Mouse (Mus musculus) forebrain, embryonic 16.5 days (tissue): Measurements from ENCODE around the gene Myrf. TPM values are rescaled to one million over a fixed set of nuclear protein-coding genes. Genes with fewer than 3 reads are reported as not detected.

ENCODE experiments used
- ATAC-seq: fragments of 200-750 bp; cut with Nextera tagmentation; 2 replicates; pipeline ENCODE4 v1.8.0; 2017; ENCODE audit warnings: mild to moderate bottlenecking, moderate library complexity
- H3K27ac ChIP-seq: fragments of 300-500 bp; sonication (generic); 2 replicates; pipeline ENCODE4 v1.5.1; 2014; ENCODE audit warnings: low read length, control low read depth
- H3K27me3 ChIP-seq: fragments of 300-500 bp; sonication (generic); replicated peaks from 2 replicates; pipeline ENCODE4 v1.6.1; 2014; ENCODE audit warnings: low read length; ENCODE audit not compliant: control insufficient read depth, insufficient read depth
- H3K36me3 ChIP-seq: fragments of 300-500 bp; sonication (generic); 2 replicates; pipeline ENCODE4 v1.6.1; 2014; ENCODE audit not compliant: control insufficient read depth, insufficient read depth
- H3K4me1 ChIP-seq: fragments of 300-500 bp; sonication (generic); replicated peaks from 2 replicates; pipeline ENCODE4 v1.6.1; 2014; ENCODE audit warnings: low read length; ENCODE audit not compliant: control insufficient read depth, insufficient read depth
- H3K4me2 ChIP-seq: fragments of 300-500 bp; sonication (generic); 2 replicates; pipeline ENCODE4 v1.6.1; 2014; ENCODE audit warnings: mild to moderate bottlenecking, low read length, control low read depth
- H3K4me3 ChIP-seq: fragments of 300-500 bp; sonication (generic); replicated peaks from 2 replicates; pipeline ENCODE4 v1.5.1; 2014; ENCODE audit warnings: mild to moderate bottlenecking, low read length, control low read depth
- H3K9ac ChIP-seq: fragments of 300-500 bp; sonication (generic); replicated peaks from 2 replicates; pipeline ENCODE4 v1.6.1; 2014; ENCODE audit warnings: low read depth, low read length, control low read depth
- H3K9me3 ChIP-seq: fragments of 300-500 bp; sonication (generic); 2 replicates; pipeline ENCODE4 v1.6.1; 2016; ENCODE audit warnings: low read length; ENCODE audit not compliant: control insufficient read depth
- WGBS: fragments of 180-500 bp; shearing (Covaris S2); extraction: QIAGEN DNeasy Blood & Tissue Kit; methylation state at CpG from one replicate; pipeline ENCODE4 v1.1.7; 2014; 5-methylcytosine and 5-hydroxymethylcytosine counted together
- polyA plus RNA-seq: library from polyadenylated mRNA; unstranded; fragments of >200 nt; fragmentation: Nextera tagmentation; extraction: Ambion mirVana; gene quantifications from 2 replicates; pipeline ENCODE4 v1.2.1, GENCODE M21; 2015

The Myrf gene
- 0.29 and 0.30 TPM in 2 replicates for polyA plus RNA-seq

DNA sequence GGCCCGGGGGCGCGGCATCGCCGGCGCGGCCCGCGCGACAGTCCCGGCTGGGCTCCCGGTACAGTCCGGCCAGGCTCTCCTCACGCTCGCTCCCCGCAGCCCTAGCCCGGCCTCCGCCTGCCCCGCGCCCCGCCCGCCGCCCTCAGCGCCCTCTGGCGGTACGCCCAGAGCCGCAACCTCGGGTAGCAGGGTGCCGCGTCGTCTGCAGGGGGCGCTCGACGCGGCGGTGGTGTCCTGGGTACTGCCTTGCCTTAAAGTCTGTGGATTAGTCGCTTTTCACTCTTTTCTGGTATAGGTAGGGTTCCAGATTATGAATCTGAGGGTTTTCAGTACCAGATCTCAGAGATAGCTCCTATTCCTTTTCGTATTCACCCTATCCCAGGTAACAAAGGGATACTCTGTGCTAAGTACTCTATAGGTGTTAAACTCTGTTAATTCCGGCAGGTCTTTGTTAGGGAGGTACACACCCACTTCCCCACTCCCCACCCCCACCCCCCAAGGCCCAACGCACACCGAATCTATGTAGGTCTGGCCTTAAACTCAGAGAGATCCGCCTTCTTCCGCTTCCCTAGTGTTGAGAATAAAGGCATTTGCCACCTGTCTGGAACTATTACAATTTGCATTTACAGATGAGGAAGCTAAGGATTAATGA, at the start of gene Myrf:
Myrf (minus strand) TSS at position 95 of the 652 bp plus-strand sequence.
- Histone ChIP-seq H3K9ac (peak within 1 kb of the TSS; percentile 59), H3K27ac (no peak within 1 kb of the TSS), H3K36me3 (no peaks in the 10 kb centered on the region), H3K4me2 (peak within 1 kb of the TSS; percentile 70), H3K4me3 (peak within 1 kb of the TSS; percentile 45), H3K27me3 (peaks cover 6% of the 10 kb centered on the region), H3K9me3 (no peaks in the 10 kb centered on the region), H3K4me1 (peaks cover 5% of the 10 kb centered on the region)
- WGBS = 7% methylated on average over 43 of the region's 43 CpGs
- ATAC-seq = peak; percentile 80

DNA sequence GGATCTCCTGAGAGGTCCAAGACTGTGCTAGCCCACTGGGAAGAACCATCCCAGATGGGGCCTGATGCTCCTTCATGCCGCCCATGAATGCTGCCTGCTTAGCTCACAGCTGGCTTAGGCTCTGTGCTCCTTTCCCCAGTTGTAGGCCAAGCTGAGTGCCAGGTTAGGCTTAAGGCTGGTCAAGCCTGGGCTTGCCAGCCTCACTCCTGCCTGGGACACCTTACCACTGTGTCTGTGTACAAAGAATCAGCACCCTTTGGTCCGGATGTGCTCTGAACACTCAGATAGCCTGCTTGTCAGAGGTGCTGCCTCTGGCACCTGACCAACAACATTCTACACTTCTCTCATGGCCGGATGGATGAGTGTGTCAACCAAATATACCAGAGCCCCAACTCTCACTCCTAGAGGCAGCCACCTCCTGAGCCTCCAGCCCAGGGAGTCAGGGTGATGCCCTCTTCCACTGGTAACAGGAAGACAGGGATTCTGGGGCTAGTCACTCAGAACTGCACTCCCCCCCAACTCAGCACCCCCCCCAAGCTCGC, 49.1 kb upstream of the Myrf start:
- no peaks in the 10 kb centered on the region for H3K36me3 ChIP-seq
- ATAC-seq = no peak
- no peak overlapping the region for H3K27ac ChIP-seq
- no peak overlapping the region for H3K4me2 ChIP-seq
- no peaks in the 10 kb centered on the region for H3K9me3 ChIP-seq
- no peaks in the 10 kb centered on the region for H3K27me3 ChIP-seq
- WGBS = 87% methylated on average over 4 of the region's 4 CpGs
- no peak overlapping the region for H3K4me3 ChIP-seq
- no peak overlapping the region for H3K9ac ChIP-seq
- peaks cover 8% of the 10 kb centered on the region for H3K4me1 ChIP-seq

DNA sequence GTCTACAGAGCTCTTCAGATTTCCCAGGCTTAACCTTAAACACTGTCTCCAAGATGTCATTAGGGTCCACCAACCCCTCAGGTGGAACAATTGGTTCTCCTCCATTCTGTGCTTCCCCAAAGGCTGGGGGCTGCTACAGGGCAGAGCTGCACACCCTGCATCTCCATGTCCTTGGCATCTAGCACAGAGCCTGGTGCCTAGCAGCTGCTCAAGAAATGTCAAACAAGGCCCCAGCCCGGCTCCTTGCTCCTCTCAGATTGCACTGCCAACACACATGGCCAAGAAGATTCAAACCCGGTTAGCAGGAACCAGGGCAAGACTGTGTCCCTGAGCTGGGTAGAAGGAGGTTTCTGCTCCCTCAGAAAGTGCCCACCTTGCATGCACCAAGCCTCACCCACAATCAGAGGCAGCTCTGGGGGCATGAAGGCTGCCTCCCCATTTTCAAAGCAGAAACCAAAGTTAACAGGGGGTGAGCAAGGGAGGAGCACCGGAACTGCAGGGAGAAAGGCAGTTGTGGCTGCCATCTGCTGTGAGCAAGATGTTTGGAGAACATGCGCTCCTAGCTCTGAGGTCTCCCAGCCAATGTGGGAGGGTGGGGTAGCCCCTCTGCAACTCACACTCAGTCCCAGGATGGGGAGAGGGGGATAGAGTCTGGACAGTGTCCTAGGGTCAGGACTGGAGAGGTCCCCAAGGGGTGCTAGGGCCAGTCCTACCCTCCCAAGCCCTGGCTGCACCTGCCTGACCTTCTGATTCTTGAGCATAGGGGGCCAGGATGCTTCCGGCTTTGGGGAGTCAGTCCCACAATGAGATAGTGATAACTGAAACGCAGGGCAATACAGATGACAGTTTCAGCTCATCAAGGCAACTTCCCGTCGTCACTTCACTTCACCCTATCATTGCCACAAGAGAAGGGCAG, 47.8 kb upstream of the Myrf start:
- H3K4me1 ChIP-seq = peaks cover 3% of the 10 kb centered on the region; the same call in 1 of the 2 replicates
- 0 out of 2 replicates have a peak overlapping the region, but pooled peaks have one; percentile 8 for H3K27ac ChIP-seq
- no peaks in the 10 kb centered on the region for H3K27me3 ChIP-seq
- no peak overlapping the region for H3K9ac ChIP-seq
- H3K36me3 ChIP-seq = no peaks in the 10 kb centered on the region
- no peak overlapping the region for H3K4me2 ChIP-seq
- 82% methylated on average over 8 of the region's 8 CpGs for WGBS
- no peak overlapping the region for H3K4me3 ChIP-seq
- no peak for ATAC-seq
- no peaks in the 10 kb centered on the region for H3K9me3 ChIP-seq

DNA sequence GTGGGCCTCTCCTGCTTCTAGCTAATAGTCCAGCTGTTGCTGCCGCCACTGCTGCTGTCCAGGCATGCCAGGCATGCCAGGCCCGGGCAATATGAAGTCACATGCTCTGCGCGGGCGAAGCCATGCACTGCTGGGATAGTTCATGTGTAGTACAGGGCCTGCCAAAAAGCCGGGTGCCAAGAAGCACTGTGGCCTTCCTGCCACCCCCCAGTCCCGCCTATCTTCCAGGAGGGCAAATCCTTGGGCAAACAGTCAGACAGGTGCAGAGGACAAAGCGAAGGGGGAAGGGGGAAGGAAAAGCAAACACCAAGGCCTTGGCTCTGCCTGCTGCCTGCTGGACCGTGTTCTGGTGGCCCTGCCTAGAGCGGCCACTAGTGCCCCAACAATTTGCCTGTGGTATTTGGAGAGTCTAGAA, 45.9 kb upstream of the Myrf start:
- Histone ChIP-seq H3K27ac (no peak overlapping the region), H3K4me1 (peaks cover 3% of the 10 kb centered on the region; the same call in 1 of the 2 replicates), H3K4me3 (no peak overlapping the region), H3K27me3 (no peaks in the 10 kb centered on the region), H3K9ac (no peak overlapping the region), H3K9me3 (no peaks in the 10 kb centered on the region), H3K36me3 (no peaks in the 10 kb centered on the region), H3K4me2 (no peak overlapping the region)
- 78% methylated on average over 10 of the region's 10 CpGs for WGBS
- ATAC-seq = no peak

DNA sequence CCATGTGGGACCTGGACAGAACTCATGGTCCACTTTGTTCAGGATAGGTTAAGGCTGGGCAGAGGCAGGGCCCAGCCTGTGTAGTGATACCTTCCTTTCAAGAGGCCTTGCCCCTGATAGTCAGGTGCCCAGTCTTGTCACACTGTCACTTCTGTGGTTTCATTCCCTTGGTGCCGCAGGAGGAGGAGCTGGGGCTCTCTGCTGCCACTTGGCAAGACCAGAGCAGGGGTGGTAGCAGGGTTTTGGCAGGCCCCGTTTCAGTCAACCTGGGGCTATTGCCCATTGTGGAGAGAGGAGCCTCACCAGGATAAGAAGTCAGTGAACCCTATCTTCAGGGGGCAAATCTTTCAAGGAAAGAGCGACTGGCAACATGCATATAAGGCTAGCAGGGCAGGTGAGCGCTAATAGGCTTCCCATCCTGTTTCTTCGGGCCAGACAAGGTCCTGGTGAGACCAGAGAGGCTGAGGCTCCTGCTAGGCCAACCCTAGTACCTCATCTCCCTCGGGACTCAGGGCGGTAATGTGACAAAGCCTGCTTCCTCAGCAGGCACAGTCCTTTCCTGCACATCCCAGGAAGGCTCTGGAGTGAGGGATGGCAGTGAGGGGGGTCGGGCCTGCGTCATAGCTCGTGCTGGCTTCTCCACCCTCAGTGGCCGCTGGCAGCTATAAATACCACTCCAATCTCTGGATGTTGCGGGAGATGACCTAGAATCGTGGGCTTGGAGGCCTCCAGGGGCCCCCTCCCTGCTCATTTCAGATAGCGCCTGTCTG, 40.4 kb upstream of the Myrf start:
- H3K27me3 ChIP-seq = no peaks in the 10 kb centered on the region

DNA sequence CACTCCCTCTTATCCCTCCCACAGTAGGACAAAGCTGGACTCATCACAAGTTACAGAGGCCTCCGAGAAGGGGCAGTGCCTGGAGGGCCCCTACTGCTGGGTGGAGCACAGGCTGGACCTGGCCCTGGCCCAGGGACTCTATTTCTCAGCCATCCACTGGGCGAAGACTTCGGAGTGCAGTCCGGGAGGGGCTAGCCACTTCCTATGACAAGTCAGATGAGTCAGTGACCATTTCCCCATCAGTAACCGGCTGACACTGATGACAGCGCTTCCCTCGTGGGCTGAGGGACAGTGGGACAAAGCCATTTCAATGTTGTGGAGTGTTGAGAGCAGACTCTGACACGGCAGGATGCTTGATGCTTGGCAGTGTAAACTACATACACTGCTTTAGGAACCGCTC, 39.1 kb upstream of the Myrf start:
- no peak overlapping the region for H3K9ac ChIP-seq
- no peaks in the 10 kb centered on the region for H3K27me3 ChIP-seq
- H3K27ac ChIP-seq = no peak overlapping the region
- H3K9me3 ChIP-seq = no peaks in the 10 kb centered on the region
- WGBS = 88% methylated on average over 9 of the region's 9 CpGs
- no peak overlapping the region for H3K4me3 ChIP-seq
- ATAC-seq = no peak
- H3K4me2 ChIP-seq = no peak overlapping the region
- H3K36me3 ChIP-seq = no peaks in the 10 kb centered on the region
- H3K4me1 ChIP-seq = peaks cover 28% of the 10 kb centered on the region

More for the DNA sequence above, 40.4 kb upstream of the Myrf start:
- no peaks in the 10 kb centered on the region for H3K36me3 ChIP-seq
- peaks cover 27% of the 10 kb centered on the region for H3K4me1 ChIP-seq
- no peak for ATAC-seq
- H3K27ac ChIP-seq = no peak overlapping the region
- H3K4me2 ChIP-seq = no peak overlapping the region
- H3K4me3 ChIP-seq = no peak overlapping the region
- H3K9me3 ChIP-seq = no peaks in the 10 kb centered on the region
- 74% methylated on average over 14 of the region's 14 CpGs for WGBS
- no peak overlapping the region for H3K9ac ChIP-seq

DNA sequence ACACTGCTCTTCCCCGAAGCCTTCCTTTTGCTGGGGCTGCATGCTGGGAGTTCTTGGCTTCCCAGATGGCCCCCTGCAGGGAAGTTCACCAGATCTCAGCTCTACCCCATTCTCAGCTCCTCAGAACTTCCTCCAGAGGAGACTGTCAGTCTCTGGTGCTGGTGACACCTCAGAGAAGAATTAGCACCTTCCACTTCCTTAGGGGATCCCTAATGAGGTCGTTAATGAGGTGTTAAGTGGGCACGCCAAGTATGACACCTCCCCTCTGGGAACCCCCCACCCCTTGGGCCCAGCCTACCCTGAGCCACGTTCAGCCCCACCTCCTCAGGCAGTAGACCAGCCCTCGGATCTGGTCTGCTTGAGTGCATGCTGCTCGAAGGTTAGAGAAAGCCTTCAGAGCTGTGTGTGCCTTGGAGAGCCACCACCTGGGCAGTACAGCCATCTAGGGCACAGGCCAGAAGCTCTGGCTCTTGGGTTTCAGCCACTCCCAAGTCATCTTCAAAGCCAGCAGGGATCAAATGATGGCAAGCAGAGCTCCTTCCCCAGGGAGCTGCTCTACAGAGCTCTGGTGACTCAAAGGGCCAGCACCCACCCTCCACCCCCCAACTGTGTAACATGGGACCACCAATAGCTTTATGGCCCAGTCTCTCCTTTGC, 38.2 kb upstream of the Myrf start:
- Histone ChIP-seq H3K4me2 (no peak overlapping the region), H3K27ac (no peak overlapping the region), H3K4me1 (peaks cover 28% of the 10 kb centered on the region), H3K4me3 (no peak overlapping the region), H3K9me3 (no peaks in the 10 kb centered on the region), H3K36me3 (no peaks in the 10 kb centered on the region), H3K9ac (no peak overlapping the region), H3K27me3 (no peaks in the 10 kb centered on the region)
- ATAC-seq = peak; percentile 58
- WGBS = 10% methylated on average over 6 of the region's 6 CpGs

DNA sequence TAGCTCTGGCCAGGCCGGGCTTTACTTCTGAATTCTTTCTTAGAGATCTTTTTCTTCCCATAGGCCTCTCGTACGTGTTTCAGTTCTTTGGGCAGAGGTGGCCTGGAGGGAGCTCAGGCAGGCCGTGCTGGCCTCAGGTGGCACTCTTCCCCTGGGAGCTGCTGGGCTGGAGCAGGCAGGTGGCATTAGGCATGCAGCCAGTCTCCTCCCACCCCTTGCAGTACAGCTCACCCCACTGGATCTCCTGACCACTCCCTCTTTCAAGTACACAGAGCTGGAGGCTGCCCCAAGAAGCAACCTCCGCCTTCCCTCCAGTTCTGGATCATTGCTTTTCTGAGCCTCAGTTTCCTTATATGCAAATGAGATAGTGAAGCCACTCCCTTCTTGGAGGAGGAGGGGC, 37.2 kb upstream of the Myrf start:
- peaks cover 36% of the 10 kb centered on the region for H3K4me1 ChIP-seq
- no peak for ATAC-seq
- no peaks in the 10 kb centered on the region for H3K36me3 ChIP-seq
- no peaks in the 10 kb centered on the region for H3K27me3 ChIP-seq
- H3K9me3 ChIP-seq = no peaks in the 10 kb centered on the region
- H3K9ac ChIP-seq = no peak overlapping the region
- WGBS = 9% methylated on average over 5 of the region's 5 CpGs
- peak overlapping the region; percentile 4; the same call in 1 of the 2 replicates for H3K4me2 ChIP-seq
- H3K4me3 ChIP-seq = no peak overlapping the region
- peak overlapping the region; percentile 21; the same call in 1 of the 2 replicates for H3K27ac ChIP-seq
